Mouse (Mus musculus): Measurements from ENCODE around the gene Smarce1.

GRCm38 (mm10) chr11:99207449-99207848 lies 23.4 kb downstream of the Smarce1 start:
- TF ChIP-seq E2F4 (IDR thresholded peaks at IDR 0.05; ENCODE audit: borderline replicate concordance, low read depth, low read length) (no peak), ZC3H11A (IDR thresholded peaks at IDR 0.05; ENCODE audit: low read depth, low read length) (no peak), CTCF (IDR thresholded peaks at IDR 0.05 in 2 of 3, conservative IDR thresholded peaks at IDR 0.05 in 1 of 3; ENCODE audit: control insufficient read depth in 1 of 3, insufficient read depth in 1 of 3, low read depth in 2 of 3, low read length in 3 of 3, poor library complexity in 1 of 3, severe bottlenecking in 1 of 3) (no peak), CHD1 (IDR thresholded peaks at IDR 0.05; ENCODE audit: low read depth, low read length) (no peak), POLR2AphosphoS5 (IDR thresholded peaks at IDR 0.05; ENCODE audit: borderline replicate concordance, low read depth, low read length) (no peak), BHLHE40 (IDR thresholded peaks at IDR 0.05; ENCODE audit: borderline replicate concordance, low read depth, low read length) (no peak), ZKSCAN1 (IDR thresholded peaks at IDR 0.05; ENCODE audit: low read depth, low read length) (no peak)

All from MEL (cell line).